Mouse (Mus musculus) midbrain, embryonic 12.5 days (tissue): ENCODE results near the gene Cacna1f. TPM values are rescaled to one million over a fixed set of nuclear protein-coding genes. Genes with fewer than 3 reads are reported as not detected.

Experiments
- ATAC-seq: fragments of 200-750 bp; cut with Nextera tagmentation; 2 replicates; pipeline ENCODE4 v1.8.0; 2017; ENCODE audit warnings: low read depth, moderate TSS enrichment, moderate library complexity; ENCODE audit not compliant: low FRiP score
- H3K27ac ChIP-seq: fragments of 300-500 bp; sonication (generic); replicated peaks from 2 replicates; pipeline ENCODE4 v1.5.1; 2016; ENCODE audit warnings: mild to moderate bottlenecking
- H3K27me3 ChIP-seq: fragments of 300-500 bp; sonication (generic); 2 replicates; pipeline ENCODE4 v1.6.1; 2016; ENCODE audit warnings: mild to moderate bottlenecking
- H3K36me3 ChIP-seq: fragments of 300-500 bp; sonication (generic); 2 replicates; pipeline ENCODE4 v1.6.1; 2016
- H3K4me1 ChIP-seq: fragments of 300-500 bp; sonication (generic); 2 replicates; pipeline ENCODE4 v1.6.1; 2016
- H3K4me2 ChIP-seq: fragments of 300-500 bp; sonication (generic); replicated peaks from 2 replicates; pipeline ENCODE4 v1.6.1; 2016; ENCODE audit warnings: mild to moderate bottlenecking, moderate library complexity
- H3K4me3 ChIP-seq: fragments of 300-500 bp; sonication (generic); 2 replicates; pipeline ENCODE4 v1.5.1; 2016; ENCODE audit warnings: mild to moderate bottlenecking
- H3K9ac ChIP-seq: fragments of 300-500 bp; sonication (generic); replicated peaks from 2 replicates; pipeline ENCODE4 v1.6.1; 2016; ENCODE audit warnings: mild to moderate bottlenecking, moderate library complexity
- H3K9me3 ChIP-seq: fragments of 300-500 bp; sonication (generic); 2 replicates; pipeline ENCODE4 v1.6.1; 2016; ENCODE audit warnings: mild to moderate bottlenecking
- WGBS: fragments of 180-500 bp; shearing (Covaris S2); methylation state at CpG from one replicate; pipeline ENCODE4 v1.1.7; 2016; 5-methylcytosine and 5-hydroxymethylcytosine counted together
- polyA plus RNA-seq: library from polyadenylated mRNA; unstranded; fragments of >200 nt; fragmentation: Nextera tagmentation; extraction: Ambion mirVana; gene quantifications from 2 replicates; pipeline ENCODE4 v1.2.1, GENCODE M21; 2016

Cacna1f gene
- polyA plus RNA-seq, 1 experiment from 2014 or later, result not detected

DNA sequence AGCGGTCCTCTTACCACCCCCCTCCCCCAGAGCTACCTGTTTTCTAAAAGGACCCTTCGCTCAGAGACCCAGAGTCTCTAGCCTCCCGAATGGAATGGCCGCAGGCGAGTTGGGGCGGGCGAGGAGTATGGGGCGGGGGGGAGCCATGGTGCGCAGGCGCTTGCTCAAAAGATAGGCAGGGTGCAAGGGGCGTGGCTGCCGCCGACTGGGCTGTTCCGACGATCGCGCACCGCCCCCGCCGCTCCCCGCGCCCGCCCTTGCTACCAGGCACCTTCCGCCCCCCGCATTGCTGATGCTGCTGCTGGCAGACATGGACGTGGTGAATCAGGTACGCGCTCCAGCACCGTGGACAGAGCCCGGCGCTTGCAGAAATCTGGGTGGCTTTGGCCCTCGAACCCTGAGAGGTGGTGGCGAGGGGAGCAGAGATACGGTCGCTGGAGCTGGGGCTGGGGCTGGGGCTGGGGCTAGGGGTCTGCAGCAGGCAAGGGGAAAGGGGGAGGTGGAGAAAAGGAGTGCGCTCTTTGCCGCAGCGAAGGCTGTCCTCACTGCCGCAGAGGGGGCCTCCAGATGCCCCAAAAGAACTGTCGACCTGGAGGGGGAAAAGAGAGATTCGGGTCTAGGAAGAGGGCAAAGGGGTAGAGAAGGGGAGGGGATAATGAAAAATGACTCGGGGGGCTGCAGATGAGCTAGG is 31.7 kb downstream of the Cacna1f start, which contains the start of gene Syp:
Syp (plus strand) TSS at position 71 of the 691 bp plus-strand sequence.
- Histone ChIP-seq H3K36me3 (no peaks in the 10 kb centered on the region), H3K27me3 (no peaks in the 10 kb centered on the region), H3K4me2 (peak within 1 kb of the TSS; percentile 54), H3K9ac (peak within 1 kb of the TSS; percentile 65), H3K27ac (peak within 1 kb of the TSS; percentile 39; the same call in 1 of the 2 replicates), H3K4me3 (peak within 1 kb of the TSS; percentile 57), H3K9me3 (no peaks in the 10 kb centered on the region), H3K4me1 (no peaks in the 10 kb centered on the region)
- peak; percentile 89 for ATAC-seq
- 27% methylated on average over 35 of the region's 42 CpGs for WGBS

DNA sequence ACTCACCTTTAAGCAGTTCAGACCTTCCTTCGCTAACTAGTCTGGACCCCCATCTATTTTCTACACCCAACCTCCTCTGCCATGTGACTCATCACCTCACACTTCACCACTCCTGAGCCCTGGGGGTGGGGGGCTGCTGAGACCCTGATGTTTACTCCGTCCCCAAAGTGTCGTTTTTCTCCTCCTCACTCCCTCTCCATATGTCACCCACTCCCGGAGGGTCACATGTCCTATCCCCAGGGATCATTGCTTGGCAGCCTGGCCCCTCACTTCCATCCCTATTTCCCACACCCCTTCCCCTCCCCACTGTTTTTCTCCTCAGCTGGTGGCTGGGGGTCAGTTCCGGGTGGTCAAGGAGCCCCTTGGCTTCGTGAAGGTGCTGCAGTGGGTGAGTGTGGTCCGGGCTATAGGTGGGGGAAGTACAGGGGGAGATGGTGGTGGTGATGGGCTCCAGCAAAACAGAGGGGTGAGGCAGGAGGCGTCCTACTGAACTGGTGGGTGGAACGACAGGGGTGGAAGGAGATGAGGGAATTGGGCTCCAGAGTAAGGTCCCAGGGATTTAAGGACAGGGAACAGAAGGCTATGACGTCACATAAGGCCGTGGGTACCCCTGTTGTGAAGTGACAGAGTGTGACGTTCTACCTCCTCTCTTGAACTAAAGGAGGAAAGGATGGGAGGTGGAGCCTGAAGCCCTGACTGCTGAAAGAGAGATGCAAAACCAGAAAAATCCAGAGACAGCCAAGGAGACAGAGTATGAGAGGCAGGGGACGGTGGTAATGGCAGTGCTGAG is 32.8 kb downstream of the Cacna1f start:
- no peaks in the 10 kb centered on the region for H3K4me1 ChIP-seq
- peak overlapping the region; percentile 54 for H3K4me2 ChIP-seq
- H3K27ac ChIP-seq, result peak overlapping the region; percentile 46; the same call in 1 of the 2 replicates
- peak; percentile 5; the same call in 1 of the 2 replicates for ATAC-seq
- WGBS, result 28% methylated on average over 13 of the region's 13 CpGs
- peaks cover 5% of the 10 kb centered on the region; the same call in 1 of the 2 replicates for H3K36me3 ChIP-seq
- H3K27me3 ChIP-seq, result no peaks in the 10 kb centered on the region
- H3K9me3 ChIP-seq, result no peaks in the 10 kb centered on the region
- H3K4me3 ChIP-seq, result peak overlapping the region; percentile 57
- H3K9ac ChIP-seq, result peak overlapping the region; percentile 65

DNA sequence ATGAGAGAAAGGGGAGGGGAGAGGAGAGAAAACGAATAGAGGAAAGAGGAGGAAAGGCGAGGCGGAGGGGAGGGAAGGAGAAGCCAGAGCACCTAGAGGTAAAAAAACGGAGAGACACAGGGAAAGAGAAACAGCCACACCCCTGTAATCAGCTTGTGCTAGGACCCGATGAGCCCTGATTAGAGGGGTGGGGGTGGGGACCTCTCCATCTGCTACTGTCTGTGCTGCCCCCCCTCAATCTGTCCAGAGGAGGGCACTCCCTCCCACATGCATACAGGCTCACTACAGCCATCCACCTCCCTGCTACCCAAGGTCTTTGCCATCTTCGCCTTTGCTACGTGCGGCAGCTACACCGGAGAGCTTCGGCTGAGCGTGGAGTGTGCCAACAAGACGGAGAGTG is 33.9 kb downstream of the Cacna1f start:
- Histone ChIP-seq H3K4me3 (peak overlapping the region; percentile 14), H3K4me1 (no peaks in the 10 kb centered on the region), H3K9ac (no peak overlapping the region), H3K27ac (no peak overlapping the region), H3K4me2 (peak overlapping the region; percentile 54), H3K36me3 (peaks cover 5% of the 10 kb centered on the region; the same call in 1 of the 2 replicates), H3K9me3 (no peaks in the 10 kb centered on the region), H3K27me3 (no peaks in the 10 kb centered on the region)
- WGBS, result 55% methylated on average over 12 of the region's 12 CpGs
- ATAC-seq, result no peak

DNA sequence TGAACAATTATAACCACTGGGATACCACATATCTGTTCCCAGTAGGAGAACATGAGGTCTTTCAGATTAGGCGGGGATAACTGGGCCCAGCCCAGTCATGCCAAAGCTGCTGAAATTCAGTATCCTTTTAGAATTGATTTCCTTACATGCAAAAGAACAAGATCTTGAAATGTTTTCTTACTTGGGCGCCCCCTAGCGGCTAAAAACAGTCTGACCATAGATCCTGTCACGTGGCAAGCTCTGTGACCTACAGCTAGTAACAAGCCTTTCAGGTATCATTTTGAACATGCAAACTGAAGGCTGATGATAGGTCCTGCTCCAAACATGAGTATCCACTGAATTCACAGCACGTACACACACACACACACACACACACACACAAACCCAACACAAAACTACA is 38.5 kb downstream of the Cacna1f start:
- WGBS, result 18% methylated on average over 5 of the region's 5 CpGs
- no peak overlapping the region for H3K4me3 ChIP-seq
- H3K9me3 ChIP-seq, result no peaks in the 10 kb centered on the region
- no peak overlapping the region for H3K9ac ChIP-seq
- ATAC-seq, result no peak
- H3K27me3 ChIP-seq, result no peaks in the 10 kb centered on the region
- no peak overlapping the region for H3K27ac ChIP-seq
- peaks cover 5% of the 10 kb centered on the region; the same call in 1 of the 2 replicates for H3K36me3 ChIP-seq
- H3K4me2 ChIP-seq, result no peak overlapping the region
- H3K4me1 ChIP-seq, result no peaks in the 10 kb centered on the region

DNA sequence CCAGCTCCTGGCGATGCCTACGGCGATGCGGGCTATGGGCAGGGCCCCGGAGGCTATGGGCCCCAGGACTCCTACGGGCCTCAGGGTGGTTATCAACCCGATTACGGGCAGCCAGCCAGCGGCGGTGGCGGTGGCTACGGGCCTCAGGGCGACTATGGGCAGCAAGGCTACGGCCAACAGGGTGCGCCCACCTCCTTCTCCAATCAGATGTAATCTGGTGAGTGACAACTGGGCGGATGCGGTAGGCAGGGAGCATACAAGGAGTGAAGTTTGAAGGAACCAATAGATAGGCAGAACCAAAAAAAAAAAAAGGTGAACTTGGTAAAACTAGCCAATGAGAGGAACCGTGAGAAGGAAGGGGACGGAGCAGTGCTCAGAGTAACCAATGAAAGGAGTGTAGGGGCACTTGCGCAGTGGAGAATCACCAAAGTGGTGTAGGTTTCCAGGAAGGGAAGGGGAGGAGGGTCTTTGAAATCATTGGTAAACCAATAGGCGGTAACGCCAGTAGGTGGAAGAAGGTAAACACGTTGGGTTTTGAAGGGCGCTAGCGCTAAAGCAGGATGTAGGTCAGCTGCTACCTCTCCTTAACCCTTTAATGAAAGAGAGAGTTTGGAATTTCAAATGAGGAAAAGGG is 41.9 kb downstream of the Cacna1f start:
- no peaks in the 10 kb centered on the region for H3K4me1 ChIP-seq
- H3K4me3 ChIP-seq, result peak overlapping the region; percentile 40
- H3K9me3 ChIP-seq, result no peaks in the 10 kb centered on the region
- H3K9ac ChIP-seq, result peak overlapping the region; percentile 39; the same call in 1 of the 2 replicates
- H3K36me3 ChIP-seq, result peaks cover 5% of the 10 kb centered on the region; the same call in 1 of the 2 replicates
- peak overlapping the region; percentile 52 for H3K4me2 ChIP-seq
- H3K27ac ChIP-seq, result peak overlapping the region; percentile 76
- ATAC-seq, result peak; percentile 97
- WGBS, result 20% methylated on average over 25 of the region's 25 CpGs
- H3K27me3 ChIP-seq, result no peaks in the 10 kb centered on the region

DNA sequence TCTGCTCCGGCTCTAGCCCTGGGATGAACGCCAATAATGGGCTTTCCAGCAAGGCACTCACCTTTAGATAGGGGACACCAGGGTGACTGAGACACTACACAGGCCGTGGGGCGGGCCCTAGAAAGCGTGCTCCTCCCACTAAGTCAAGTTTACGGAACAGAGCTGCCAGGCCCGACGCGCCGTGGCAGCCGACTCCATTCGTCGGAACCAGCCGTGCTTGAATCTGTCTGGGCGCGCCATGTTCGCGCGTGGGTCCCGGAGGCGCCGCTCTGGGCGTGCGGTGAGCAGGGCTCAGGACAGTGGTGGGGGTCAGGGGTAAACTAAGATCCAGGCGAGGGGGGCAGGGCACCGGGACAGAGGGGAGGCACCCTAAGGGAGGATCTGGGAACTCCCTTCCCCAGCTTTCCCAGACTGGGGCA is 50.3 kb downstream of the Cacna1f start, which contains the start of gene Prickle3:
Prickle3 (plus strand) TSS at position 40 of the 419 bp plus-strand sequence.
- Histone ChIP-seq H3K27me3 (no peaks in the 10 kb centered on the region), H3K9me3 (no peaks in the 10 kb centered on the region), H3K27ac (no peak within 1 kb of the TSS), H3K36me3 (no peaks in the 10 kb centered on the region), H3K4me1 (no peaks in the 10 kb centered on the region; the same call in 1 of the 2 replicates), H3K9ac (0 out of 2 replicates have a peak within 1 kb of the TSS, but pooled peaks have one; percentile 11), H3K4me3 (peak within 1 kb of the TSS; percentile 30), H3K4me2 (peak within 1 kb of the TSS; percentile 46)
- ATAC-seq, result peak; percentile 23; the same call in 1 of the 2 replicates
- WGBS, result 25% methylated on average over 25 of the region's 26 CpGs

DNA sequence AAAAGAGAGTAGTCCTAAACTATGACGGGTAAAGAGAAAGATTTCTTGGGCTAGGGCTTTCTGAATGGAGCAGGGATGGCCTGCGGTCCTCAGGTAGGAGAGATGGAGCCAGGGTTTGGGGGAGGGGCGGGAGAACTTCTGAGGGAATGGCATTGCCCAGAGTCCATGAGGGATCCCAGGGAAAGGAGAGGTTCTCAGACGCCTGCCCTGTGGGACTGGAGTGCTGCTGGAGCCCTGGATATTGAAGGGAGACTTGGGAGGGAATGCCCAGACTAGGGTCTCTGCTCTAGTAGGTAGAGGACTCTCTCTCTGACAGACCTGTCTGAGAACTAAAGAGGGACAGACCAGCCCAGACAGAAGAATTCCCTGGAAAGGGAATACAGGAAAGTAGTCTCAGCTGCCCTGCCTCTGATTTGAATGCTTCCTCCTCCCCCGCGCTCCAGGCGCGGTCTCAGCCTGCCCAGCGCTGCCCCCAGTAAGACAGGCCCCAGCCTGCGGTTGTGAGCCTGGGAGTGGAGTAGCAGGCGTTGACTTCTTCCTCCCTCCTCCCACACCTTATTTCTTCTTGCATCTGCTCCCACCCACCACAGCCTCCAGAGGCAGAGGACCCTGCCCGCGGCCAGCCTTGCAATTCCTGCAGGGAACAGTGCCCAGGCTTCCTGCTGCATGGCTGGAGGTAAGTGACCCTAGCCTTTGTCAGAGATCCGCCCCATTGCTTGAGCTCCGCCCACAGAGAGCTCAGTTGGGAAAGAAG is 51.3 kb downstream of the Cacna1f start:
- no peak overlapping the region for H3K27ac ChIP-seq
- no peaks in the 10 kb centered on the region; the same call in 1 of the 2 replicates for H3K4me1 ChIP-seq
- no peak overlapping the region for H3K4me3 ChIP-seq
- H3K9me3 ChIP-seq, result no peaks in the 10 kb centered on the region
- no peak for ATAC-seq
- WGBS, result 24% methylated on average over 14 of the region's 15 CpGs
- no peak overlapping the region for H3K9ac ChIP-seq
- no peaks in the 10 kb centered on the region for H3K36me3 ChIP-seq
- H3K27me3 ChIP-seq, result no peaks in the 10 kb centered on the region
- H3K4me2 ChIP-seq, result peak overlapping the region; percentile 32

DNA sequence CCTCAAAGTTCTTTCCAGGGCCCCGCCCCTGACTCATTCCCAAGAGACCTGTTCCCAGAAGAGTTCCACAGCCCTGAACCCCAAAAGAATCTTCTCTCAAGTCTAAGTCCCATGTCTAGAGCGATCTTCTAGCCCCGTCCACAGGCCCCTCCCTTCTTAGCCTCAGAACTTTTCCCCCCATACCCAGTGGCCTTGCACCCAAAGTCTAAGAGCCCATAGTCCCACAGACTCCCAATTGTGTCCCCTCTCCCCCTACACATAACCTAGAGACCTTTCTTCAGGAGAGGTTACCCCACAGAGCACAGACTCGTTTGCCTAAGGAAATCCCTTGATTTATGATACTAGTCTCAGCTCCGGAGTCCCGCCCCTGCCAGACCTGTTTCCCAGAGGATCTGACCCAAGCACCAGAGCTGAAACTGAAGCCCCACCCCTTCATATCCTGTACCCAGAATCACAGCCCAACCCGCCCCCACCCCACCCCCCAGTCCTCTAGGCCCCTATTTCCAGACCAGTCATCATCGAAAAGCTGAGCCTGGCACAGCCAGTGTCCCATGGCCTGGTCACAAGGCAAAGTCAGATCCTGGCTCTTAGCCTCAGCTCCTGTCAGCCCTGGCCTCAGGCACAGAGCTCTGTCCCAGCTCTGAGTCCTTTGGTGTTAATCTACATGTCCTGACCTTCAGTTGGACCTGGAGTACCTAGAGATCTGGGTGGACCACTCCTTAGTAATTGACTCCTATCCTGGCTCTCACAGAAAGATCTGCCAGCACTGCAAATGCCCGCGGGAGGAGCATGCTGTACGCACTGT is 52.1 kb downstream of the Cacna1f start:
- Histone ChIP-seq H3K9ac (no peak overlapping the region), H3K27ac (no peak overlapping the region), H3K27me3 (no peaks in the 10 kb centered on the region), H3K4me2 (no peak overlapping the region), H3K9me3 (no peaks in the 10 kb centered on the region), H3K36me3 (no peaks in the 10 kb centered on the region), H3K4me3 (no peak overlapping the region), H3K4me1 (no peaks in the 10 kb centered on the region; the same call in 1 of the 2 replicates)
- ATAC-seq, result no peak
- 62% methylated on average over 10 of the region's 11 CpGs for WGBS

DNA sequence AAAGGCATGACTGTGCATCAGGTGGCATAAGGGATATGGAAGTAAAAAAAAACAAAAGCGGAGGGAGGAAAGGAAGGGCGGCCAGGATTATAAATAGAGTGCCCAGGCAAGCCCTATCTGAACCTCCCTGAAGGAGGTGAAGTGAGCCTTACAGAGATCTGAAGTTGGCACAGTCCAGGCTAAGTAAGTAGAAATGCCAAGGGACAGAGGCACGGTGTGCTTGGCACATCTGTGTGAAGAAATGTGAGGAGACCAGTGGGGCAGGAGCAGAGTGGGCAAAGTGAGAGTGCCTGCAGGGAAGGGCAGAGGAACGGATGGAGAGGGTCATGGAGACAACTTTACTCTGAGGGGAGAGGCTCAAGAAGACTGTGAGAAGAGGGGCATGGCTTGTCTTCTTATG is 54.2 kb downstream of the Cacna1f start:
- Histone ChIP-seq H3K27ac (no peak overlapping the region), H3K4me3 (no peak overlapping the region), H3K9me3 (no peaks in the 10 kb centered on the region), H3K9ac (no peak overlapping the region), H3K4me2 (no peak overlapping the region), H3K36me3 (no peaks in the 10 kb centered on the region), H3K27me3 (no peaks in the 10 kb centered on the region), H3K4me1 (no peaks in the 10 kb centered on the region; the same call in 1 of the 2 replicates)
- WGBS, result 88% methylated on average over 4 of the region's 4 CpGs
- no peak for ATAC-seq

DNA sequence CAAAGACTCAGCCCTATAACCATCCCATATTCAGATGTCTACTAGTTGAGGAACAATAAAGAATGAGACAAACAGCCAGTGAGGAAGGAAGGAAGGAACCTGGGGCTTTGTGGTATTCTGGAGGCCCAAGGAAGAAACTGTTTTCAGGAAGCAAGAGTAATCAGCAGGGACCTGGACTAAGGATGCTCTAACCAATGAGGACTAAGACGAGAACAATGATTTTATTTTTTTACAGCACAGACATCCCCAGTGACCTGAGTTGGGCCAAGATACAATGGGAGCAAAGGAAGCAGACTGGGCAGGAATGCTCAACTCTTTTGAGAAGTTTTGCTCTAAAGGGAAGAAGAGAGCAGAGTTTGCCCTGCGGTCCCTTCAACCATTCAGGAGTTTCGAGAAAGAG is 56.1 kb downstream of the Cacna1f start:
- Histone ChIP-seq H3K9me3 (no peaks in the 10 kb centered on the region), H3K36me3 (no peaks in the 10 kb centered on the region; the same call in 1 of the 2 replicates), H3K4me3 (no peak overlapping the region), H3K27me3 (no peaks in the 10 kb centered on the region), H3K27ac (no peak overlapping the region), H3K9ac (no peak overlapping the region), H3K4me2 (no peak overlapping the region), H3K4me1 (no peaks in the 10 kb centered on the region; the same call in 1 of the 2 replicates)
- 79% methylated on average over 3 of the region's 3 CpGs for WGBS
- no peak for ATAC-seq
